Mouse (Mus musculus) lung, embryonic 14.5 days (tissue): ENCODE results near the gene Rsph10b. TPM values are rescaled to one million over a fixed set of nuclear protein-coding genes. Genes with fewer than 3 reads are reported as not detected.

Experiments
- ATAC-seq: fragments of 200-750 bp; cut with Nextera tagmentation; 2 replicates; pipeline ENCODE4 v1.8.0; 2017; ENCODE audit warnings: mild to moderate bottlenecking, moderate TSS enrichment, moderate library complexity; ENCODE audit not compliant: insufficient read depth
- DNase-seq: peaks from one replicate; pipeline ENCODE4 v3.0.0-alpha.2; 2015
- H3K27ac ChIP-seq: fragments of 300-500 bp; sonication (generic); 2 replicates; pipeline ENCODE4 v1.5.1; 2014; ENCODE audit warnings: low read depth, mild to moderate bottlenecking, moderate library complexity
- H3K27me3 ChIP-seq: fragments of 300-500 bp; sonication (generic); 2 replicates; pipeline ENCODE4 v1.6.1; 2014; ENCODE audit warnings: low read length, control low read depth; ENCODE audit not compliant: insufficient read depth
- H3K36me3 ChIP-seq: fragments of 300-500 bp; sonication (generic); 2 replicates; pipeline ENCODE4 v1.6.1; 2014; ENCODE audit warnings: control low read depth; ENCODE audit not compliant: insufficient read depth
- H3K4me1 ChIP-seq: fragments of 300-500 bp; sonication (generic); 2 replicates; pipeline ENCODE4 v1.6.1; 2014; ENCODE audit warnings: antibody characterized with exemption, control low read depth; ENCODE audit not compliant: insufficient read depth
- H3K4me2 ChIP-seq: fragments of 300-500 bp; sonication (generic); 2 replicates; pipeline ENCODE4 v1.6.1; 2014; ENCODE audit warnings: mild to moderate bottlenecking
- H3K4me3 ChIP-seq: fragments of 300-500 bp; sonication (generic); 2 replicates; pipeline ENCODE4 v1.5.1; 2014; ENCODE audit warnings: low read depth, low read length
- H3K9ac ChIP-seq: fragments of 300-500 bp; sonication (generic); 2 replicates; pipeline ENCODE4 v1.6.1; 2014
- H3K9me3 ChIP-seq: fragments of 300-500 bp; sonication (generic); 2 replicates; pipeline ENCODE4 v1.6.1; 2016; ENCODE audit warnings: low read depth, low read length, control low read depth
- CTCF ChIP-seq: IDR thresholded peaks from 2 replicates; pipeline ENCODE4 v1.5.1; 2016; ENCODE audit warnings: antibody characterized with exemption, low read depth
- WGBS: fragments of 180-500 bp; shearing (Covaris S2); extraction: QIAGEN DNeasy Blood & Tissue Kit; methylation state at CpG from one replicate; pipeline ENCODE4 v1.1.7; 2014; 5-methylcytosine and 5-hydroxymethylcytosine counted together
- polyA plus RNA-seq: library from polyadenylated mRNA; unstranded; fragments of >200 nt; fragmentation: Nextera tagmentation; extraction: Ambion mirVana; gene quantifications from 2 replicates; pipeline ENCODE4 v1.2.1, GENCODE M21; 2014

Gene Rsph10b
- polyA plus RNA-seq, 1 experiment from 2014 or later, result 0.33 TPM

- no peak for TF ChIP-seq CTCF
- no peak overlapping the region for H3K4me3 ChIP-seq
- 84% methylated on average over 6 of the region's 6 CpGs for WGBS
- no peak for ATAC-seq
- no peaks in the 10 kb centered on the region for H3K27me3 ChIP-seq
- no peak for DNase-seq
- H3K4me2 ChIP-seq, result no peak overlapping the region
- H3K9me3 ChIP-seq, result no peaks in the 10 kb centered on the region
- H3K27ac ChIP-seq, result no peak overlapping the region
- no peaks in the 10 kb centered on the region for H3K4me1 ChIP-seq
- H3K9ac ChIP-seq, result no peak overlapping the region
- peaks cover 85% of the 10 kb centered on the region for H3K36me3 ChIP-seq
These were observed 7.9 kb upstream of the Rsph10b start for GRCm38 (mm10) chr5:143924781-143925452.

GRCm38 (mm10) chr5:143927875-143928274 is 5.0 kb upstream of the Rsph10b start, which contains the start of gene Gm42421:
Gm42421 (plus strand) TSS chr5:143928175.
- no peaks in the 10 kb centered on the region for H3K27me3 ChIP-seq
- WGBS, result 96% methylated on average over 8 of the region's 8 CpGs
- H3K4me2 ChIP-seq, result no peak within 1 kb of the TSS
- no peak within 1 kb of the TSS for H3K27ac ChIP-seq
- H3K4me1 ChIP-seq, result no peaks in the 10 kb centered on the region
- no peak within 1 kb of the TSS for H3K4me3 ChIP-seq
- ATAC-seq (no peak), DNase-seq (no peak)
- no peaks in the 10 kb centered on the region for H3K9me3 ChIP-seq
- H3K36me3 ChIP-seq, result peaks cover 87% of the 10 kb centered on the region
- no peak within 1 kb of the TSS for H3K9ac ChIP-seq
- TF ChIP-seq CTCF, result no peak

GRCm38 (mm10) chr5:143929291-143929690 is 3.5 kb upstream of the Rsph10b start:
- no peaks in the 10 kb centered on the region for H3K4me1 ChIP-seq
- no peak overlapping the region for H3K4me2 ChIP-seq
- DNase-seq, result no peak
- H3K36me3 ChIP-seq, result peaks cover 78% of the 10 kb centered on the region
- ATAC-seq, result no peak
- no peaks in the 10 kb centered on the region for H3K9me3 ChIP-seq
- TF ChIP-seq CTCF, result no peak
- no peak overlapping the region for H3K4me3 ChIP-seq
- 84% methylated on average over 4 of the region's 4 CpGs for WGBS
- H3K27me3 ChIP-seq, result no peaks in the 10 kb centered on the region
- H3K9ac ChIP-seq, result no peak overlapping the region
- H3K27ac ChIP-seq, result no peak overlapping the region

GRCm38 (mm10) chr5:143930656-143931055 is 2.2 kb upstream of the Rsph10b start:
- WGBS, result 90% methylated on average over 12 of the region's 12 CpGs

GRCm38 (mm10) chr5:143931863-143932580 is 813 bp upstream of the Rsph10b start:
- WGBS, result 87% methylated on average over 6 of the region's 6 CpGs

More at GRCm38 (mm10) chr5:143930656-143931055, 2.2 kb upstream of the Rsph10b start:
- Histone ChIP-seq H3K36me3 (peaks cover 64% of the 10 kb centered on the region), H3K27ac (no peak overlapping the region), H3K4me3 (no peak overlapping the region), H3K9me3 (no peaks in the 10 kb centered on the region), H3K9ac (no peak overlapping the region), H3K4me2 (no peak overlapping the region), H3K4me1 (no peaks in the 10 kb centered on the region), H3K27me3 (no peaks in the 10 kb centered on the region)
- no peak for TF ChIP-seq CTCF
- ATAC-seq, result no peak
- no peak for DNase-seq

GRCm38 (mm10) chr5:143933414-143933813 is 579 bp downstream of the Rsph10b start:
- Histone ChIP-seq H3K9me3 (no peaks in the 10 kb centered on the region), H3K36me3 (peaks cover 39% of the 10 kb centered on the region), H3K4me3 (no peak overlapping the region), H3K9ac (no peak overlapping the region), H3K4me2 (no peak overlapping the region), H3K27me3 (no peaks in the 10 kb centered on the region), H3K4me1 (no peaks in the 10 kb centered on the region), H3K27ac (no peak overlapping the region)
- DNase-seq (no peak), ATAC-seq (no peak)
- no peak for TF ChIP-seq CTCF
- 83% methylated on average over 11 of the region's 11 CpGs for WGBS

More at GRCm38 (mm10) chr5:143931863-143932580, 813 bp upstream of the Rsph10b start:
- Histone ChIP-seq H3K9me3 (no peaks in the 10 kb centered on the region), H3K27ac (no peak overlapping the region), H3K36me3 (peaks cover 51% of the 10 kb centered on the region), H3K27me3 (no peaks in the 10 kb centered on the region), H3K9ac (no peak overlapping the region), H3K4me2 (no peak overlapping the region), H3K4me1 (no peaks in the 10 kb centered on the region), H3K4me3 (no peak overlapping the region)
- TF ChIP-seq CTCF, result no peak
- DNase-seq, result no peak
- no peak for ATAC-seq

- no peak overlapping the region for H3K27ac ChIP-seq
- no peaks in the 10 kb centered on the region for H3K9me3 ChIP-seq
- H3K4me3 ChIP-seq, result no peak overlapping the region
- no peak overlapping the region for H3K9ac ChIP-seq
- H3K36me3 ChIP-seq, result peaks cover 35% of the 10 kb centered on the region
- 85% methylated on average over 1 of the region's 1 CpGs for WGBS
- no peak overlapping the region for H3K4me2 ChIP-seq
- DNase-seq (no peak), ATAC-seq (no peak)
- no peaks in the 10 kb centered on the region for H3K27me3 ChIP-seq
- 0 out of 2 replicates have a peak, but pooled peaks have one; percentile 10 for TF ChIP-seq CTCF
- no peaks in the 10 kb centered on the region for H3K4me1 ChIP-seq
These were observed 1.0 kb downstream of the Rsph10b start for GRCm38 (mm10) chr5:143933875-143934274.
